Mouse (Mus musculus) cerebellum, postnatal 36 days (tissue): ENCODE data around the gene Gm12253.

ENCODE experiments used
- DNase-seq, 2 experiments: peaks; one replicate each; pipeline ENCODE4 v3.0.0; 2021 to 2022; ENCODE audit warnings: mixed read lengths in 2 of 2

The Gm12253 gene

GRCm38 (mm10) chr11:58432259-58432658, at the start of gene Gm12253:
Gene Gm12253, plus strand, starts transcription at chr11:58432559.
- DNase-seq, result no peak

GRCm38 (mm10) chr11:58399985-58400645, 32.2 kb upstream of the Gm12253 start:
- DNase-seq, result no peak

- no peak for DNase-seq
These were observed 31.7 kb upstream of the Gm12253 start for GRCm38 (mm10) chr11:58400655-58401054.

GRCm38 (mm10) chr11:58408066-58408465, 24.3 kb upstream of the Gm12253 start:
- peak; percentile 5 to 18 for DNase-seq

- no peak for DNase-seq
These were observed 14.0 kb upstream of the Gm12253 start for GRCm38 (mm10) chr11:58418336-58418735.

GRCm38 (mm10) chr11:58420815-58421214, 11.5 kb upstream of the Gm12253 start, which contains the start of gene 1810065E05Rik:
Gene 1810065E05Rik, plus strand, starts transcription at chr11:58421111.
- no peak for DNase-seq

GRCm38 (mm10) chr11:58437866-58438265, 5.5 kb downstream of the Gm12253 start:
- no peak for DNase-seq

GRCm38 (mm10) chr11:58452759-58453158, 20.4 kb downstream of the Gm12253 start, which contains the start of gene Lypd9:
Gene Lypd9, minus strand, starts transcription at chr11:58452923.
- DNase-seq, result no peak

GRCm38 (mm10) chr11:58453592-58453991, 21.2 kb downstream of the Gm12253 start:
- DNase-seq, result no peak

GRCm38 (mm10) chr11:58462170-58462569, 29.8 kb downstream of the Gm12253 start, which contains the start of gene Olfr30:
Gene Olfr30, minus strand, starts transcription at chr11:58462270.
- DNase-seq, result no peak
